Mouse (Mus musculus): ENCODE measurements around the gene Gpr84.
A peak's percentile ranks its signal among the peaks of the same experiment; 100 is the strongest.

The Gpr84 gene

GRCm38 (mm10) chr15:103310365-103310910, at the start of gene Gpr84:
TSS of gene Gpr84 (minus strand) at chr15:103310612.
- no peak for DNase-seq (ENCODE audit: inconsistent ontology term)

- DNase-seq (ENCODE audit: inconsistent ontology term) = no peak
Observed at GRCm38 (mm10) chr15:103359869-103360602, 49.6 kb upstream of the Gpr84 start.

- no peak for DNase-seq (ENCODE audit: inconsistent ontology term)
Observed at GRCm38 (mm10) chr15:103359122-103359510, 48.7 kb upstream of the Gpr84 start.

GRCm38 (mm10) chr15:103358278-103359121, 48.1 kb upstream of the Gpr84 start:
- DNase-seq (ENCODE audit: inconsistent ontology term) = peak; percentile 68

- DNase-seq (ENCODE audit: inconsistent ontology term) = no peak
Observed at GRCm38 (mm10) chr15:103357817-103358216, 47.4 kb upstream of the Gpr84 start.

GRCm38 (mm10) chr15:103356130-103356529, 45.7 kb upstream of the Gpr84 start:
- DNase-seq (ENCODE audit: inconsistent ontology term) = no peak

GRCm38 (mm10) chr15:103355420-103355819, 45.0 kb upstream of the Gpr84 start:
- DNase-seq (ENCODE audit: inconsistent ontology term) = no peak

GRCm38 (mm10) chr15:103354690-103355089, 44.3 kb upstream of the Gpr84 start:
- no peak for DNase-seq (ENCODE audit: inconsistent ontology term)

- DNase-seq (ENCODE audit: inconsistent ontology term) = no peak
Observed at GRCm38 (mm10) chr15:103353511-103354256, 43.3 kb upstream of the Gpr84 start.

GRCm38 (mm10) chr15:103352856-103353255, 42.4 kb upstream of the Gpr84 start:
- DNase-seq (ENCODE audit: inconsistent ontology term) = no peak

GRCm38 (mm10) chr15:103347275-103347684, 36.9 kb upstream of the Gpr84 start:
- DNase-seq (ENCODE audit: inconsistent ontology term) = peak; percentile 73

GRCm38 (mm10) chr15:103345789-103346188, 35.4 kb upstream of the Gpr84 start:
- no peak for DNase-seq (ENCODE audit: inconsistent ontology term)

- no peak for DNase-seq (ENCODE audit: inconsistent ontology term)
Observed at GRCm38 (mm10) chr15:103343556-103343955, 33.1 kb upstream of the Gpr84 start.

- DNase-seq (ENCODE audit: inconsistent ontology term) = no peak
Observed at GRCm38 (mm10) chr15:103343008-103343407, 32.6 kb upstream of the Gpr84 start.

- DNase-seq (ENCODE audit: inconsistent ontology term) = peak; percentile 66
Observed at GRCm38 (mm10) chr15:103342415-103342814, 32.0 kb upstream of the Gpr84 start.

GRCm38 (mm10) chr15:103341547-103341946, 31.1 kb upstream of the Gpr84 start:
- no peak for DNase-seq (ENCODE audit: inconsistent ontology term)

GRCm38 (mm10) chr15:103340786-103341185, 30.4 kb upstream of the Gpr84 start:
- DNase-seq (ENCODE audit: inconsistent ontology term) = no peak

- DNase-seq (ENCODE audit: inconsistent ontology term) = peak; percentile 73
Observed at GRCm38 (mm10) chr15:103339961-103340337, 29.5 kb upstream of the Gpr84 start, which contains the start of gene Zfp385a. TSS of gene Zfp385a (minus strand) at chr15:103340093.

GRCm38 (mm10) chr15:103339166-103339960, 29.0 kb upstream of the Gpr84 start:
- DNase-seq (ENCODE audit: inconsistent ontology term) = peak; percentile 42

GRCm38 (mm10) chr15:103338829-103339165, 28.4 kb upstream of the Gpr84 start:
- DNase-seq (ENCODE audit: inconsistent ontology term) = no peak
